Mouse (Mus musculus) lung, embryonic 15.5 days (tissue): Measurements from ENCODE around the gene Iqcf6. TPM values are rescaled to one million over a fixed set of nuclear protein-coding genes. Genes with fewer than 3 reads are reported as not detected.

Source experiments
- ATAC-seq: fragments of 200-750 bp; cut with Nextera tagmentation; 2 replicates; pipeline ENCODE4 v1.8.0; 2017; ENCODE audit warnings: moderate number of reproducible peaks, borderline replicate concordance; ENCODE audit not compliant: low FRiP score, low TSS enrichment; ENCODE audit errors: extremely low read depth
- H3K27ac ChIP-seq: fragments of 300-500 bp; sonication (generic); 2 replicates; pipeline ENCODE4 v1.5.1; 2015; ENCODE audit warnings: moderate library complexity, mild to moderate bottlenecking, inconsistent platforms
- H3K27me3 ChIP-seq: fragments of 300-500 bp; sonication (generic); 2 replicates; pipeline ENCODE4 v1.6.1; 2015; ENCODE audit warnings: inconsistent platforms
- H3K36me3 ChIP-seq: fragments of 300-500 bp; sonication (generic); 2 replicates; pipeline ENCODE4 v1.6.1; 2015; ENCODE audit warnings: inconsistent platforms
- H3K4me1 ChIP-seq: fragments of 300-500 bp; sonication (generic); 2 replicates; pipeline ENCODE4 v1.6.1; 2015; ENCODE audit warnings: inconsistent platforms
- H3K4me2 ChIP-seq: fragments of 300-500 bp; sonication (generic); 2 replicates; pipeline ENCODE4 v1.6.1; 2015; ENCODE audit warnings: inconsistent platforms, mild to moderate bottlenecking, moderate library complexity
- H3K4me3 ChIP-seq: fragments of 300-500 bp; sonication (generic); 2 replicates; pipeline ENCODE4 v1.5.1; 2015; ENCODE audit warnings: mild to moderate bottlenecking, inconsistent platforms
- H3K9ac ChIP-seq: fragments of 300-500 bp; sonication (generic); 2 replicates; pipeline ENCODE4 v1.6.1; 2015; ENCODE audit warnings: inconsistent platforms
- H3K9me3 ChIP-seq: fragments of 300-500 bp; sonication (generic); 2 replicates; pipeline ENCODE4 v1.6.1; 2016; ENCODE audit warnings: inconsistent platforms
- WGBS: fragments of 180-500 bp; shearing (Covaris S2); methylation state at CpG from one replicate; pipeline ENCODE4 v1.1.7; 2015; 5-methylcytosine and 5-hydroxymethylcytosine counted together
- polyA plus RNA-seq: library from polyadenylated mRNA; unstranded; fragments of >200 nt; fragmentation: Nextera tagmentation; extraction: Ambion mirVana; gene quantifications from 2 replicates; pipeline ENCODE4 v1.2.1, GENCODE M21; 2015

Iqcf6 gene
- polyA plus RNA-seq, 1 experiment from 2014 or later = not detected

DNA sequence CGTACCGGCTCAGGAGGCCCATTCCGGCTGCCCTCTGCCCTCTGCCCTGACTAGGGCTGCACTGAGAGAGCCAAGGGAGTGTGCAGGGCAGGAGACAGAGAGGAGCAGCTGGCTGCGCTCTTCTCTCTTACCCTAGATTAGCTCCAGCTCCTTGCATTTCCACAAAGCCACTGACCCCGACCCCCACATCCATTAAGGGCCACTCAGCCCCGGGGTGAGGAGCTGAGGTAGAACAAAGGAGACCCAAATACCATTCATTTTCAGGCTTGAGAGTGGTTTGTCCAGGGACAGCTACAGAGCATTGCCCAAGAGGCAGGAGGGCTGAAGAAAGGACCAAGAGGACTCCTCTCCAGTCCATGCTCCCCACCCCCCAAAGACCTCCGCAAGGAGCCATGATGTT lies 33.1 kb downstream of the Iqcf6 start:
- no peak overlapping the region for H3K9ac ChIP-seq
- no peak overlapping the region for H3K4me2 ChIP-seq
- no peak for ATAC-seq
- no peak overlapping the region for H3K27ac ChIP-seq
- peaks cover 18% of the 10 kb centered on the region; the same call in 1 of the 2 replicates for H3K36me3 ChIP-seq
- 69% methylated on average over 7 of the region's 7 CpGs for WGBS
- peaks cover 19% of the 10 kb centered on the region for H3K27me3 ChIP-seq
- no peak overlapping the region for H3K4me3 ChIP-seq
- peaks cover 5% of the 10 kb centered on the region for H3K4me1 ChIP-seq
- no peaks in the 10 kb centered on the region for H3K9me3 ChIP-seq

DNA sequence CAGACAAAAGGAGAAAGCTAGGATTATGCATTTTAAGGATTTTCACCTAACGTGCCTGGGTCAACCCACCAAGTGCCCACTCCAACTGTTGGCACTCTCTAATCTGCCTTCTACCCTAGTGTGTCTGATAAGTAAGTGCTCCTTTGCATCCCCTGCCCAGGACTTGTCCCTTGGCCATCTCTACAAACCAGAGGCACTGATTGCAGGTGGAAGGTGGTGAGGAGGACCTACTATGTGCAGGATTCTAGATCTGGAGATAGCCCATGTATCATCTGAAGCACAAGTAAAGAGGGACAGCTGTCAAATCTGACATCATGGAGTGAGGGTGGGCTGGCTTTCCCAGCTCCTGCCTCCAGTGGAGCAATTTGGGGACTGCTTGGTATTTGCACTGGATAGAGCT lies 33.6 kb downstream of the Iqcf6 start:
- Histone ChIP-seq H3K4me3 (no peak overlapping the region), H3K27ac (no peak overlapping the region), H3K9ac (no peak overlapping the region), H3K9me3 (no peaks in the 10 kb centered on the region), H3K4me1 (peaks cover 5% of the 10 kb centered on the region), H3K4me2 (no peak overlapping the region), H3K27me3 (peaks cover 14% of the 10 kb centered on the region), H3K36me3 (peaks cover 18% of the 10 kb centered on the region; the same call in 1 of the 2 replicates)
- 70% methylated on average over 1 of the region's 1 CpGs for WGBS
- no peak for ATAC-seq

- Histone ChIP-seq H3K27me3 (no peaks in the 10 kb centered on the region), H3K36me3 (peaks cover 22% of the 10 kb centered on the region), H3K4me1 (no peaks in the 10 kb centered on the region), H3K9ac (no peak overlapping the region), H3K9me3 (no peaks in the 10 kb centered on the region), H3K27ac (no peak overlapping the region), H3K4me2 (no peak overlapping the region), H3K4me3 (no peak overlapping the region)
- 81% methylated on average over 6 of the region's 6 CpGs for WGBS
- no peak for ATAC-seq
Observed at GRCm38 (mm10) chr9:106663200-106663599, 36.8 kb downstream of the Iqcf6 start.

DNA sequence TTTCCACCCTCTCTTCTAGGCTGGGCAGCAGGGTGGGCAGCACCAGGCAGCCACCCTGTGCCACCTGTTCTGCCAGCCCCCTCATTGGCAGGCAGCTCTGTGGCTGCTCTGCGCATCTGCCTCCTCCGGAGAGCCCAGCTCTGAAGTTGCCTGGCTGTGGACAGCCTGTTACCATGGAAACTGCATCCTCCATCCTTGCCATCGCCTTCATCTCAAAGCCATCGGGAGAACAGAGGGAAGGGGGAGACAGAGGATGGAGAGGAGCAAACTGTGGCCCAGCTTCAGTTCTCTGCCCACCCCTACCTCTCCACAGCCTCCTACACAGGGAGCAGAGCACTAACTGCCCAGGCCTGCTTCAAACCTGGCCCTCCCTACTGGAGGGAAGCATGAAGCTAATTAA lies 38.1 kb downstream of the Iqcf6 start:
- H3K27ac ChIP-seq = no peak overlapping the region
- H3K9me3 ChIP-seq = no peaks in the 10 kb centered on the region
- no peaks in the 10 kb centered on the region for H3K4me1 ChIP-seq
- H3K27me3 ChIP-seq = no peaks in the 10 kb centered on the region
- H3K4me3 ChIP-seq = no peak overlapping the region
- ATAC-seq = no peak
- 78% methylated on average over 4 of the region's 4 CpGs for WGBS
- H3K4me2 ChIP-seq = no peak overlapping the region
- peaks cover 21% of the 10 kb centered on the region; the same call in 1 of the 2 replicates for H3K36me3 ChIP-seq
- H3K9ac ChIP-seq = no peak overlapping the region

DNA sequence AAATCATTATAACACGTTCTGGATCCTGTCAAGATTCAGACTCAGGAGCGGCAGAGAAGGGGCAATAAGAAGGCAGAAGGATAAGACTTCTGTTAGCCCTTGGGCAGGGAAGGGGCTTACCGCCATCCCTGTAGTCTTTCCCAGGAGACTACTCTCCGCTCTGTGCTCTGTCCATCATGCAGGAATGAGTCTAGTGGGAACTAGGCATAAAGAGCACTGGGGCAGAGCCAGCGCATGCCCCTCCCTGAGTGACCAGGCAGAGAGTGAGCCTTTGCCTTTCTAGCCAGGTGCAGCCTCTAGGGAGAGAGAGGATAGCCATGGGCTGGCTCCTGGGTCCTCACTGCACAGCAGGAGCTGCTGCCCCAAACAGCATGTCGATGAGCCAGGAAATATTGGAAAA lies 38.5 kb downstream of the Iqcf6 start:
- peaks cover 22% of the 10 kb centered on the region; the same call in 1 of the 2 replicates for H3K36me3 ChIP-seq
- H3K27ac ChIP-seq = no peak overlapping the region
- no peaks in the 10 kb centered on the region for H3K4me1 ChIP-seq
- no peaks in the 10 kb centered on the region for H3K27me3 ChIP-seq
- 84% methylated on average over 6 of the region's 6 CpGs for WGBS
- no peak overlapping the region for H3K4me2 ChIP-seq
- H3K4me3 ChIP-seq = no peak overlapping the region
- no peaks in the 10 kb centered on the region for H3K9me3 ChIP-seq
- no peak for ATAC-seq
- H3K9ac ChIP-seq = no peak overlapping the region

- H3K36me3 ChIP-seq = peaks cover 9% of the 10 kb centered on the region; the same call in 1 of the 2 replicates
- no peak for ATAC-seq
- WGBS = 75% methylated on average over 2 of the region's 2 CpGs
Observed at GRCm38 (mm10) chr9:106673860-106674259, 47.5 kb downstream of the Iqcf6 start.

DNA sequence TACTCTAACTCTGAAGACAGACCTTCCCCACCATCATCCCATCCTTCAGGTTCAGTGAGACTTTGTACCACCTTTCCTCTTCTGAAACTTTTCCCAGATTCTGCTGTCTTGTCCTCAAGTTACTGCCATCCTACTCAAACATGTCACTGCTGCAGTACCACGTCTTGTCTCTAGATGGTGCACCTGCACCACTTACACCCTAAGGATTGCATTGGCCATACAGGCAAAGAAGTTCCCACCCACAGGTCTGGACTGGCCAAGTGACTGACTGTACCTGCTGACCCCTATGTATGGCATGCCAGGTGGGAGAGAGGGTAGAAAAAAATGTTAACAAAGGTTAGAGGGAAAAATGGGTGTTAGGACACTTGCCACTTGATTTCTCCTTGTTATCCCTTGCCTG lies 49.1 kb downstream of the Iqcf6 start:
- Histone ChIP-seq H3K9ac (no peak overlapping the region), H3K27ac (no peak overlapping the region), H3K9me3 (no peaks in the 10 kb centered on the region), H3K36me3 (peaks cover 13% of the 10 kb centered on the region), H3K4me3 (no peak overlapping the region), H3K4me1 (no peaks in the 10 kb centered on the region), H3K4me2 (no peak overlapping the region), H3K27me3 (no peaks in the 10 kb centered on the region)
- no peak; the same call in 1 of the 2 replicates for ATAC-seq
- WGBS = 0% methylated on average over 1 of the region's 1 CpGs

More at GRCm38 (mm10) chr9:106673860-106674259, 47.5 kb downstream of the Iqcf6 start:
- Histone ChIP-seq H3K4me2 (no peak overlapping the region), H3K27me3 (no peaks in the 10 kb centered on the region), H3K27ac (no peak overlapping the region), H3K9ac (no peak overlapping the region), H3K9me3 (no peaks in the 10 kb centered on the region), H3K4me3 (no peak overlapping the region), H3K4me1 (no peaks in the 10 kb centered on the region)

DNA sequence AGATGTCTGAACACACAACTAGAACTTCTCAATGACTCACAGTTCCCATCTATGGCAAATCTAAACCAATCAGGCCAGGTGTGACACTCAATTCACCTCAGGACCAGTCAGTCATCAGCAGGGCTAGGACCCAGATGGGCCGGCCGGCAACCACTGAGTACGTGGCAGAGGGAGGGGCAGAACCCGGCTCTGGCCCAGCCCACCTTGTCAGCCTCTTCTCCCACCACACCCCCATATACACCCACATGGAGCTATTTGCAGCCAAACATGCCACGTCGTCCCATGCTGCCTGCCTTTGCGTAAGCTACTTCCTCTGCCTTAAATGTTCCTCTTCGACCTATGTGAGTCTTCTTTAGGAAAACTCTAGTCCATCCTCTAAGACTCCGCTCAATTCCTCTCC lies 49.6 kb downstream of the Iqcf6 start:
- Histone ChIP-seq H3K4me2 (no peak overlapping the region), H3K4me3 (no peak overlapping the region), H3K36me3 (peaks cover 13% of the 10 kb centered on the region), H3K27ac (no peak overlapping the region), H3K9ac (no peak overlapping the region), H3K27me3 (no peaks in the 10 kb centered on the region), H3K4me1 (no peaks in the 10 kb centered on the region), H3K9me3 (no peaks in the 10 kb centered on the region)
- ATAC-seq = no peak
- WGBS = 76% methylated on average over 9 of the region's 9 CpGs

- peaks cover 13% of the 10 kb centered on the region for H3K36me3 ChIP-seq
- no peak overlapping the region for H3K9ac ChIP-seq
- no peaks in the 10 kb centered on the region for H3K4me1 ChIP-seq
- H3K4me2 ChIP-seq = no peak overlapping the region
- H3K4me3 ChIP-seq = no peak overlapping the region
- 83% methylated on average over 4 of the region's 4 CpGs for WGBS
- no peak overlapping the region for H3K27ac ChIP-seq
- H3K9me3 ChIP-seq = no peaks in the 10 kb centered on the region
- H3K27me3 ChIP-seq = no peaks in the 10 kb centered on the region
- no peak for ATAC-seq
Observed at GRCm38 (mm10) chr9:106676571-106676970, 50.2 kb downstream of the Iqcf6 start.

Other genes starting within 250 kb of the Iqcf6 start
- gene Rpl29, start 197.1 kb upstream of the Iqcf6 start, polyA plus RNA-seq = 988 and 1,033 TPM in 2 replicates
- 31.6 and 32.6 TPM in 2 replicates for gene Acy1, start 188.3 kb upstream of the Iqcf6 start, polyA plus RNA-seq
- 12.8 and 15.3 TPM in 2 replicates for gene Abhd14b, start 179.1 kb upstream of the Iqcf6 start, polyA plus RNA-seq
- gene Abhd14a, start 178.9 kb upstream of the Iqcf6 start, polyA plus RNA-seq = 52.5 and 53.2 TPM in 2 replicates
- 80.6 and 87.8 TPM in 2 replicates for gene Pcbp4, start 173.3 kb upstream of the Iqcf6 start, polyA plus RNA-seq
- gene Gpr62, start 160.6 kb upstream of the Iqcf6 start, polyA plus RNA-seq = 0.07 and 0.20 TPM in 2 replicates
- 48.7 and 50.7 TPM in 2 replicates for gene Rrp9, start 150.6 kb upstream of the Iqcf6 start, polyA plus RNA-seq
- gene Parp3, start 149.6 kb upstream of the Iqcf6 start, polyA plus RNA-seq = 3.2 and 3.5 TPM in 2 replicates
- gene Iqcf1, start 126.6 kb upstream of the Iqcf6 start, polyA plus RNA-seq = not detected in 2 replicates
- not detected in 2 replicates for gene Iqcf5, start 112.0 kb upstream of the Iqcf6 start, polyA plus RNA-seq
- gene Iqcf3, start 65.0 kb upstream of the Iqcf6 start, polyA plus RNA-seq = not detected in 2 replicates
- not detected in 2 replicates for gene Iqcf4, start 55.6 kb upstream of the Iqcf6 start, polyA plus RNA-seq
- 0.25 TPM in 1 of 2 replicates, not detected in the other for gene Grm2, start 29.5 kb downstream of the Iqcf6 start, polyA plus RNA-seq
- gene Tex264, start 59.3 kb downstream of the Iqcf6 start, polyA plus RNA-seq = 42.5 and 44.6 TPM in 2 replicates
- gene Rad54l2, start 162.6 kb downstream of the Iqcf6 start, polyA plus RNA-seq = 6.6 and 7.1 TPM in 2 replicates
- gene Dcaf1, start 195.3 kb downstream of the Iqcf6 start, polyA plus RNA-seq = 17.4 and 18.4 TPM in 2 replicates